Mouse (Mus musculus): ENCODE measurements at regions not wholly inside any gene's neighbourhood (a gene's known extent, or its start where the extent isn't known, plus 50 kb on each side); places are given as distances from the start of the nearest gene placed in this dataset.

DNA sequence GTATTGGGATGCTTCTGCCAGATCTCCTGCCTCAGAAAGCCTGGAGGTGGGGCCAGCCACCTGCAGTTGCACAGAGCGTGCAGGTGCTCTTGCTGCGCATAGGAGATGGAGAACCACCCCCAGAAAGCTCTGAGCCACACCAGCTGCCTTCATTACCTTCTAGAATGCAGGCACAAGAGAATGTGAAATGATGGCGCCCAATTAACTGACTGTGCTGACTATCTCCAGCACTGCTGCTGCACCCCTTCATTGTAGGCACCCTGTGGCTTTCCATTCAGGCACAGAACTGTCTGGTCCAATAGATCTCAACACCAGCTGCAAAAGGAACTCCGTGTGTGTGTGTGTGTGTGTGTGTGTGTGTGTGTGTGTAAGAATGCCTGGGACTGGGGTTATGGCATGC lies 138.6 kb downstream of the H2al1j start:
- no peak for ATAC-seq (ENCODE audit: extremely low read depth, insufficient number of reproducible peaks, low FRiP score, poor library complexity, severe bottlenecking)
- no peak for DNase-seq (ENCODE audit: low spot score)
- H3K4me1 ChIP-seq (ENCODE audit: insufficient read depth, low read depth, low read length) = no peaks in the 10 kb centered on the region
- H3K4me3 ChIP-seq (ENCODE audit: low read depth, low read length) = no peak overlapping the region
- H3K36me3 ChIP-seq (replicated peaks) = no peaks in the 10 kb centered on the region
- H3K9me3 ChIP-seq (replicated peaks) = no peaks in the 10 kb centered on the region
- TF ChIP-seq GATA1 (IDR thresholded peaks at IDR 0.05; ENCODE audit: borderline replicate concordance, low read length) (no peak), TAL1 (conservative IDR thresholded peaks at IDR 0.05; ENCODE audit: low read depth, low read length) (no peak), CTCF (IDR thresholded peaks at IDR 0.05; ENCODE audit: low read depth, low read length) (no peak), POLR2AphosphoS5 (IDR thresholded peaks at IDR 0.05; ENCODE audit: insufficient replicate concordance, low read depth, low read length) (no peak), GATA2 (IDR thresholded peaks at IDR 0.05; ENCODE audit: borderline replicate concordance, low read depth, low read length) (no peak)
- no peaks in the 10 kb centered on the region for H3K27me3 ChIP-seq (ENCODE audit: insufficient read depth, low read length)

DNA sequence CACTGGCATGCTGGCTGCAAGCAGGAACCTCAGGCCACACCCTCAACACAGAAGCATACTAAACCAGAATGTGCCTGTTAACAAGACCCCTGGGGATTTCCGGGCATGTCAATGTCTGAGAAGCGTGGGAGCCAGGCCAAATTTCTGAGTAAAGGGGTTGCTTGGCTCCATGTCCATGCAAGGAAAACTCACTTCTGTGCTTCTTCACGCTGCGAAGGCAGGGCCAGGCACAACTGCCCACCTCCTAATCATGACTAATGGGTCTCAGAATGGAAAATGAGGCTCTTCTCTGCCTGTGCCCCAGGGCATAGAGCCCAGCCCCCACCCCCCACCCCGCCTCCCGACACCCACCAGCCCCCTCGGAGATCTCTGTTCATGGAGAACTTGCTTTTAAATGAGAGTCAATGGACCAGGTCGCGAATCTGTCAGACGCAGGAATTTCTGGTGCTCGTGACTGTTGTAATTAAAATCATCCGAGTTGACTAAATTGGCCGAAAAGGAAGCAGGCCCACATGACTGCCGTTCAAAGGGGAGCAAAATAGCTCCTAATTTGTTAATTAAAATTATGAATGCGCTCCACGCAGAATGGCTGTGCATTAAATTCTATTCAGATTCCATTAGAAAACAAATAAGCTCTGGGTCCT lies 152.2 kb downstream of the H2al1j start:
- H3K9me3 ChIP-seq (replicated peaks) = no peaks in the 10 kb centered on the region
- H3K4me3 ChIP-seq (ENCODE audit: low read depth, low read length) = no peak overlapping the region
- ATAC-seq (ENCODE audit: extremely low read depth, insufficient number of reproducible peaks, low FRiP score, poor library complexity, severe bottlenecking) = no peak
- no peaks in the 10 kb centered on the region for H3K4me1 ChIP-seq (ENCODE audit: insufficient read depth, low read depth, low read length)
- H3K36me3 ChIP-seq (replicated peaks) = no peaks in the 10 kb centered on the region
- TF ChIP-seq GATA1 (IDR thresholded peaks at IDR 0.05; ENCODE audit: borderline replicate concordance, low read length) (no peak), POLR2AphosphoS5 (IDR thresholded peaks at IDR 0.05; ENCODE audit: insufficient replicate concordance, low read depth, low read length) (no peak)
- no peak for DNase-seq (ENCODE audit: low spot score)
- no peaks in the 10 kb centered on the region for H3K27me3 ChIP-seq (ENCODE audit: insufficient read depth, low read length)

DNA sequence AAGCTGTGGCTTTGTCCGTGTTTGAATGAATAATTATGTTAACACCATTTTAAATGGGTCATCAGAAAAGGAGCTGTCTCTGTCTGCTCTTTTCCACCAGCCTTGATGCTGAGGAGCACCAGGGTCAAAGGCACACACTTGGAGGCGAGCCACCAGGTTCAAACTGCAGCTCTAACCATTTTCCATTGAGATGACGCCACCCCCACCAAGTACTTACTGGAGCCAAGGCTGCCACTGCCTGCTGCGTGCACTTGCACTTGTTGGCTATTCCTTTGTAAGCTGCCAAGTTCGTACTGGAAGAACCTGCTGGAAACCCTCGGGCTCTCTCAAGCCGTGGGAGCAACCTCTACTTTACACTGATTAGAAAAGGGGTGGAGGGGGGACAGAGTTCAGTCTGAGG lies 154.5 kb downstream of the H2al1j start:
- Histone ChIP-seq H3K4me3 (ENCODE audit: low read depth, low read length) (no peak overlapping the region), H3K27me3 (ENCODE audit: insufficient read depth, low read length) (no peaks in the 10 kb centered on the region), H3K9me3 (replicated peaks) (no peaks in the 10 kb centered on the region), H3K4me1 (ENCODE audit: insufficient read depth, low read depth, low read length) (no peaks in the 10 kb centered on the region), H3K36me3 (replicated peaks) (no peaks in the 10 kb centered on the region)
- no peak for TF ChIP-seq CTCF (IDR thresholded peaks at IDR 0.05; ENCODE audit: low read depth, low read length)
- TF ChIP-seq POLR2AphosphoS5 (IDR thresholded peaks at IDR 0.05; ENCODE audit: insufficient replicate concordance, low read depth, low read length) = no peak
- no peak for TF ChIP-seq GATA2 (IDR thresholded peaks at IDR 0.05; ENCODE audit: borderline replicate concordance, low read depth, low read length)
- no peak for TF ChIP-seq GATA1 (IDR thresholded peaks at IDR 0.05; ENCODE audit: borderline replicate concordance, low read length)
- no peak for TF ChIP-seq TAL1 (conservative IDR thresholded peaks at IDR 0.05; ENCODE audit: low read depth, low read length)
- ATAC-seq (ENCODE audit: extremely low read depth, insufficient number of reproducible peaks, low FRiP score, poor library complexity, severe bottlenecking) = no peak
- no peak for DNase-seq (ENCODE audit: low spot score)

DNA sequence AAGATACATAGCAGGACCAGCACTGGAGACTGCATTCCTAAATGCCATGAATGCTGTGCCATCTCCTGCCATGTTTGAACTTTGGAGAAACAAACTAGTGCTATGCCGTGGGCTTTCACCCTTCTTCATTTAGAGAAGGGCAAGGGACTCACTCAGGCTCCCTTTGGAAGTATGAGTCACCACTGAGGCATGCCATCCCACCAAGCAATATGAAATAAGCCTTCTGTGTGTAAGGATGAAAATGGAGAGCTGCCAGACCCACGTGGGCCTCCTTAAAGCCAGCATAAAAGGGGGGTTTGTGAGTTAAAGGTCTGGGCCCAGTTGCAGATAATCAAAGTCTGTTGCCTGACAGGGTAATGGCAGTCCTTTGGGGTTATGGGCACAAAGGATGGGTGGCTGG lies 159.0 kb downstream of the H2al1j start:
- TF ChIP-seq CTCF (IDR thresholded peaks at IDR 0.05; ENCODE audit: low read depth, low read length) = no peak

DNA sequence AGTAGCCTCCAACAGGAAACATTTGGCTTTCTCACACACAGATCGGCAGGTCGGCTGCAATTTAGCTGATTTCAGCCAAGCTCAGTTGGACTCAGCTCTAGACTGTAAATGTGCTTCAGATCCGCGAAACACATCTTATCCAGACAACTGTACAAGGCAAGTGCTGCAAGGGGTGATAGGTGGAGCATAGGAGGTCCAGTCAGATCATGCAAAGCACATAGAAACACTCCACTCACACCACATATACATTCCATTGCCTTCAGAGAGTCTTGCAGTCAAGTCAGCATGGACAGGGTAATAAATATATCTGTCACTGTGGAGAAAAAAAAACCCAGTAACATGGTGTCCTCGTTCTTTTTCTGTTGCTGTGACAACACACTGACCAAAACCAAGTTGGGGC lies 160.3 kb downstream of the H2al1j start:
- no peaks in the 10 kb centered on the region for H3K4me1 ChIP-seq (ENCODE audit: insufficient read depth, low read depth, low read length)
- DNase-seq (ENCODE audit: low spot score) = no peak
- TF ChIP-seq GATA2 (IDR thresholded peaks at IDR 0.05; ENCODE audit: borderline replicate concordance, low read depth, low read length) (no peak), POLR2AphosphoS5 (IDR thresholded peaks at IDR 0.05; ENCODE audit: insufficient replicate concordance, low read depth, low read length) (no peak), GATA1 (IDR thresholded peaks at IDR 0.05; ENCODE audit: borderline replicate concordance, low read length) (no peak), CTCF (IDR thresholded peaks at IDR 0.05; ENCODE audit: low read depth, low read length) (no peak), TAL1 (conservative IDR thresholded peaks at IDR 0.05; ENCODE audit: low read depth, low read length) (no peak)
- H3K27me3 ChIP-seq (ENCODE audit: insufficient read depth, low read length) = no peaks in the 10 kb centered on the region
- no peaks in the 10 kb centered on the region for H3K36me3 ChIP-seq (replicated peaks)
- H3K4me3 ChIP-seq (ENCODE audit: low read depth, low read length) = no peak overlapping the region
- no peaks in the 10 kb centered on the region for H3K9me3 ChIP-seq (replicated peaks)
- no peak for ATAC-seq (ENCODE audit: extremely low read depth, insufficient number of reproducible peaks, low FRiP score, poor library complexity, severe bottlenecking)

More for the DNA sequence above, 159.0 kb downstream of the H2al1j start:
- H3K4me3 ChIP-seq (ENCODE audit: low read depth, low read length) = no peak overlapping the region
- H3K27me3 ChIP-seq (ENCODE audit: insufficient read depth, low read length) = no peaks in the 10 kb centered on the region
- ATAC-seq (ENCODE audit: extremely low read depth, insufficient number of reproducible peaks, low FRiP score, poor library complexity, severe bottlenecking) (no peak), DNase-seq (ENCODE audit: low spot score) (no peak)
- H3K4me1 ChIP-seq (ENCODE audit: insufficient read depth, low read depth, low read length) = no peaks in the 10 kb centered on the region
- H3K9me3 ChIP-seq (replicated peaks) = no peaks in the 10 kb centered on the region
- no peaks in the 10 kb centered on the region for H3K36me3 ChIP-seq (replicated peaks)

DNA sequence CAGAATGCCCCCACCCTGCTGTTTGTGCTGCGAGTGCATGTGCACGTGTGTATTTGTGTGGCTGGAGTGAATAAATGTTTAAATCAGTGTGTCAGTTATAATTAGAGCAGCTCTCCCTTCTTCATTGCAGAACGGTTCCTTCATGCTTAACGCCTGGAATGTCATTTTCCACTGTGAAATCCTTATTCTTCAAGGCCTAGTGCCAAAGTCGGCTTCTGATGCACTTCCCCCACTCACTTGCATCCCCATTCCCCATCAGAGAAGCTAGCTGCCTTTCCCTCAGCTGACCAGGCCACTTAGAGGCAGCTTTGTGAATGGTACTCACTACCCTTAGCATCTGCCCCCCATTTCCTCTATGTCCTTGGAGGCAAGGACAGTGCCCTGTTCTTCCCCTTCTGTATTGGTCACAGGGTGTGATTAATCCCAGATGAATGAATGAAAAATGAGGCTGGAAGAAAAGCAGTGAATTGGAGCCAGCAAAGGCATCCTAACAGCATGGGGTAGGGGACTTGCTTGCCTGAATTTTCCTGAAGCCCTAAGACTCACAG lies 162.6 kb downstream of the H2al1j start:
- ATAC-seq (ENCODE audit: extremely low read depth, insufficient number of reproducible peaks, low FRiP score, poor library complexity, severe bottlenecking) (no peak), DNase-seq (ENCODE audit: low spot score) (no peak)
- H3K9me3 ChIP-seq (replicated peaks) = no peaks in the 10 kb centered on the region
- no peak overlapping the region for H3K4me3 ChIP-seq (ENCODE audit: low read depth, low read length)
- H3K36me3 ChIP-seq (replicated peaks) = no peaks in the 10 kb centered on the region
- H3K4me1 ChIP-seq (ENCODE audit: insufficient read depth, low read depth, low read length) = no peaks in the 10 kb centered on the region
- H3K27me3 ChIP-seq (ENCODE audit: insufficient read depth, low read length) = no peaks in the 10 kb centered on the region
- TF ChIP-seq POLR2AphosphoS5 (IDR thresholded peaks at IDR 0.05; ENCODE audit: insufficient replicate concordance, low read depth, low read length) (no peak), TAL1 (conservative IDR thresholded peaks at IDR 0.05; ENCODE audit: low read depth, low read length) (no peak), GATA2 (IDR thresholded peaks at IDR 0.05; ENCODE audit: borderline replicate concordance, low read depth, low read length) (no peak), CTCF (IDR thresholded peaks at IDR 0.05; ENCODE audit: low read depth, low read length) (no peak), GATA1 (IDR thresholded peaks at IDR 0.05; ENCODE audit: borderline replicate concordance, low read length) (no peak)

DNA sequence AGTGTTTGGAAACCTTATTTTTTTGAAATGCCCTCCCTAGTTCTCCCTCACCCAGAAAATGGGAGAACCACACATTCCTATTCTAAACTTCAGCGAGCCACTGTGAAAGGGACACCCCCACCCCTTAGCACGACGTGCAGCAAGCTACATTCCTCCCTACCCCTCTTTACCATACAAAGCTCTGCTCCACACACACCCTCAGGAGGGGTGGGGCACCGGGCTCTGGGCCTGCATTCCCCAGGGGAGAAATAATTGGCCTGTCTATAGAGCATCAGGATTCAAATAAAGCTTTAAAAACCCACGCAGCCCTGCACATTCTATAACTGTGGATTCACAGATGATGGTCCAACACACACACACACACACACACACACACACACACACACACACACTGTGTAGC lies 163.6 kb downstream of the H2al1j start:
- Histone ChIP-seq H3K4me3 (ENCODE audit: low read depth, low read length) (no peak overlapping the region), H3K9me3 (replicated peaks) (no peaks in the 10 kb centered on the region), H3K36me3 (replicated peaks) (no peaks in the 10 kb centered on the region), H3K4me1 (ENCODE audit: insufficient read depth, low read depth, low read length) (no peaks in the 10 kb centered on the region), H3K27me3 (ENCODE audit: insufficient read depth, low read length) (no peaks in the 10 kb centered on the region)
- DNase-seq (ENCODE audit: low spot score) (no peak), ATAC-seq (ENCODE audit: extremely low read depth, insufficient number of reproducible peaks, low FRiP score, poor library complexity, severe bottlenecking) (no peak)
- TF ChIP-seq POLR2AphosphoS5 (IDR thresholded peaks at IDR 0.05; ENCODE audit: insufficient replicate concordance, low read depth, low read length) (no peak), TAL1 (conservative IDR thresholded peaks at IDR 0.05; ENCODE audit: low read depth, low read length) (no peak), GATA2 (IDR thresholded peaks at IDR 0.05; ENCODE audit: borderline replicate concordance, low read depth, low read length) (no peak), GATA1 (IDR thresholded peaks at IDR 0.05; ENCODE audit: borderline replicate concordance, low read length) (no peak), CTCF (IDR thresholded peaks at IDR 0.05; ENCODE audit: low read depth, low read length) (no peak)

All from G1E (cell line).